Mouse (Mus musculus) mouse embryonic stem cell (cell line): ENCODE results near the gene Stx1a.
"Not testable (repeated sequence)": the region's sequence is repeated elsewhere in the genome, so short reads cannot be mapped to it uniquely, and the experiment has no call there.

Experiments
- in situ Hi-C, 2 experiments: fragments of 300-500 bp; cut with MboI; formaldehyde crosslinking; loops; 1 replicate in 1 of 2; 3 replicates in 1 of 2; pipeline ENCODE4 v1.14.3; 2019 to 2020; ENCODE audit warnings: low sequenced_read_pairs in 2 of 2, low pct_unique_long_range_greater_than_20kb in 1 of 2, mixed read lengths in 1 of 2; ENCODE audit not compliant: unreplicated experiment in 1 of 2

Gene Stx1a

DNA sequence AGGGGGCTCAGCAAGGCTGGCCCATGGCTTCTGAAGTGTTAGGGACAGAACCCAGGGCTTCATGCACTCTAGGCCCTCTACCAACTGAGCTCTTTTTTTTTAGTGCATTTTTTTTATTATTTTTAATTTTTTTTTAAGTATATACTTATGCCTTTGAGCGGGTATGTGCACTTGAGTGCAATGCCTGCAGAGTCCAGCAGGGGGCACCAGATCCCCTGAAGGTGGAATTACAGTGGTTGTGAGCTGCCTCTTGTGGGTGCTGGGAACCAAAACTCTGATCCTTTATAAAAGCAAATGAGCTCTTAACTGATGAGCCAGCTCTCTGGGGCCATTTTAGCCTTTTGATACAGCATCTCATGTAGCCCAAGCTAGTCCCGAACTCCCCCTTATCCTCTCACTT lies 11.3 kb downstream of the Stx1a start:
- in situ Hi-C loops, result no loop called here

DNA sequence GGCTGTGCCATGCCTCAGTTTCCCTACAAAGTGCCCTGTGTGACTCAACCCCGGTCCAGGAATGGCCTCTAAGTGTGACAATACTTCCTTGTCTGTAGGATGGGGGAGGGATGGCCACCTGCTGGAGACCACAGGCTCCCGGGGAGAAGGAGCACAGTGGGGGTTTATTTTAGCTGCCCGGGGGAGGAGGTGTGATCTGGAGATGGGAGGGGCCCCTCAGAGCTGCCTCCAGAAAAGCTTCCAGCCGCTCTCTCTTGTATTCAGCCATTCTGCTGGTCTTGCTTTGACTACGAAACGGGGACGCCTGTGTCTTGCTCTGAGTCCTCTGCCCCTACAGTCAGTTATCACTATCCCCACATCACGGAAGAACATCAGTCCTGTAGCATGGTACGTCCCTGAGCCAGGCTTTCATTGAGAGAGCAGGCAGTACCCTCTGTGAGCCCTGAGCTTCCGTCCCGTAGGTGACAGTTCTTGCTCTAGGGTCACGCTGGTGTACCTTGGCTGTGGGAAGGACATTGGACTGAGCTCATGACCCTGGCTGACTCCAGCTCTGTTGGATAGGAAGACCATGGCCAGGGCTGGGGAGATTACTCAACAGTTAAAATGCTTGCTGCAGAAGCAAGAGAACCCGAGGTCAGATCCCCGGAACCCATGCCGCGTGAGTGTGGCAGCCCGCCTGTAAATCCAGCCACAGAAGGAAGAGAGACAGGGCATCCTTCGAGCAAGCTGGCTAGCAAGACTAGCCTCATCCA lies 12.5 kb downstream of the Stx1a start:
- in situ Hi-C loops, result no loop called here

DNA sequence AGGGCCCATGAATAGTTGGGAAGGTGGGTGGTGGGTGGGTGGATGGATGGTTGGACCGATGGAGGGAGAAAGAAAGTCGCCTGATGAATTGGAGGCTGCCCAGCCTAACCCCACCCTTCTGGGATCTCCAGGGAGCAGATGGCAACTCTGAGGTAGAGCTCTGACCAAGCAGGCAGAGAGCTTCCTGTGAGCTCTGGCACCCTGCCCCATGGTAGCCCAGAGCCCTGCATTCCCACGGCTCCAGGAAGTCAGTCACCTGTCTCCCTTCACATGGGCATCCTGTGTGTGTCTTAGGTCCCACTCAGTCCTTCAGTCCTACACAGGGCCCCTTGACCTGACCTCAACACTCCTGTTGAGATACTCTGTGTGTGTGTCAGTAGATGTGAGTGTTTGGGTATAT lies 14.7 kb downstream of the Stx1a start:
- in situ Hi-C loops, result no loop called here

DNA sequence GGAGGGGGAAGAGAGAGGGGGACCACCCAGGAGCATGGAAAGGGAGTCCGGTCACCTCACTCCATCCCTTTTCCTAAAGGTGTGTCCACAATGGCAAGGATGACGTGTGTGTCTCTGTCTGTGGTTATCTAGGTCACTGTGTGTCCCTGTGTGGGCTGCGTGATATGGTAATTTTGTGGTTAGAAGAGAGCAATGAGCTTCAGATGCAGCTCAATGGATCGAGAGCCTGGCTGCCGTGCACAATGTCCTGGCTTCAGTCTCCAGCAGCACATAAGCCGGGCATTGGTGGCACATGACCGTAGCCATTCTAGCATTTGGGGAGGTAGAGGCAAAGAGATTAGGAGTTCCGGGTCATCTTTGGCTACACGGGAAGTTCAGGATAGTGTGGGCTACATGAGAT lies 16.3 kb downstream of the Stx1a start:
- in situ Hi-C loops, result no loop called here

DNA sequence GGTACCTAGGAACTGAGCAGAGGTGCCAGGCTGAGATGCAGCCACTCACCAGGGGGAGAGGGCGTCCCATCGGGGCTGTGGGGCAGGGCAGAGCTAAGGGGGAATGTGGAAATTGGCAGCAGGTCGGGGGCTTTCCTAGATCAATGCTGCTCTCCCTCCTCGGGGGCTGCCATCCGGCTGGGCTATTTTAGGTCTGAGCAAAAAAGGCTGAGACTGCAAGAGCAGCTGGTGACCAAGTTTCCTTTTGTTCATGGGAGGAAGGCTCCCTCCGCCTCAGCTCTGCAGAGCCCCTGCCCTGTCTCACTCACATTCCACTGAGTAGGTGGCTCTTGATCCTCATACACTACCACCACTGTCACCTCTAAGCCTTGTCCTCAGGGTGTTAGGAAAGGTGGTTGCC lies 16.8 kb downstream of the Stx1a start:
- in situ Hi-C loops, result no loop called here

DNA sequence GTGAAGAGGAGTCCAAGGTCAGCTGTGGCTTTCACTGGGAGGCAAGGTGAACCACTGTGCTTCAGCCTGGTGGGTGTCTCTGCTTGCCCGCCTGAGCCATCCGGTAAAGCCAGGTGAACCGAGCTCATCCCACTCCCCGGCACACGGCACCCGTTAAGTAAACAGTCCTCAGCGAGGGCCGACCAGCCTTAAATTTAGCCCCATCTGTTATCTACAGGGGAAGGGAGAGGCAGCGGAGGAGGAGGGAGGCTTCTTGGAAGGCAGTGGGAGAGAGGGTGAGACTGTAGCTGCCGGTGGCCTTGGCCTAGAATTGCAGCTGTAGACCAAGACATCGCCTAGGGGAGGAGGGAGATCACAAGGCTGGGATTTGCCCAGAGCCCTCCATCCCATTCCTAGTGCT lies 17.5 kb downstream of the Stx1a start:
- in situ Hi-C loops, result no loop called here

DNA sequence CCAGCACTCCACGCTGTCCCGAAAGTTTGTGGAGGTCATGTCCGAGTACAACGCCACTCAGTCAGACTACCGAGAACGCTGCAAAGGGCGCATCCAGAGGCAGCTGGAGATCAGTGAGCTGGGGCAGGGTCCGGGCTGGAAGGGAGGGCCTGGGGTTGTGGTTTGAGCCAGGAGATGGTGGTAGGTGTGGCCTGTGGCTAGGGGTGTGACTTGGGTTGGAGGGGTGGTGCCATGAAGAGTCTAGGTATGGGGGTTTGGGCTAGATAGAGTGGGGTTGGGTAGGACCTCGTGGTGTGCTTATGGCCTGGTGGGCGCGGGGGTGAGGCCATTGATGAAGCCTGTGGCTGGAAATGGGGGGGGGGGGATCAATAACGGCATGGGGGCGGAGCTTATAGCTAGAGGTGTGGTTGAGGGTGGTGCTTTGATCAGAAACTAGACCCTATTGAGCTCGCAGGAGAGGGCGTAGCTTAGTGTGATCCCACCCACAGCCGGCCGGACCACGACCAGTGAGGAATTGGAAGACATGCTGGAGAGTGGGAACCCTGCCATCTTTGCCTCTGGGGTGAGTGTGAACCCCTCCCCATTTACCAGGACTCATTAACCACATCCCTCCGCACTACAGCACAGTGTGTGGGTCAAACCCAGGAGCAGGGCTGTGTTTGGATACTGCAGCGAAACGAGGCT lies 19.0 kb downstream of the Stx1a start:
- in situ Hi-C loops, result no loop called here

DNA sequence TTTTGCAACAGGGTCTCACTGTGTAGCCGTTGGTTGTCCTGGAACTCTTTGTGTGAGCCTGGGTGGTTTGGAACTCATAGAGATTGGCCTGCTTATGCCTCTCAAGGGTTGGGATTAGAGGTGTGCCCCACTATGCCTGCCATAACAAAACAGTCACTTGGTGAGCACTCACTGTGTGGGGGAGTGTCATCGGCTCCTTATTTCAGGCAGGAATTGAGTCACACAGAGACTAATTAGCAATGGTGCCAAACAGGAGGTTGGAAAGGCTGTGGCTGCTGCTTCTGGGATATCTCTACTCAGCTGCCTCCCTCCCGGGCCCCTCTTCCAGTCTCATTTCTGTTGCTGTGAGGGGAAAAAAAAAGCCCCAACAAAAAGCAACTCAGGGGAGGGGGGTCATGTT lies 21.3 kb downstream of the Stx1a start:
- in situ Hi-C loops, result no loop called here

DNA sequence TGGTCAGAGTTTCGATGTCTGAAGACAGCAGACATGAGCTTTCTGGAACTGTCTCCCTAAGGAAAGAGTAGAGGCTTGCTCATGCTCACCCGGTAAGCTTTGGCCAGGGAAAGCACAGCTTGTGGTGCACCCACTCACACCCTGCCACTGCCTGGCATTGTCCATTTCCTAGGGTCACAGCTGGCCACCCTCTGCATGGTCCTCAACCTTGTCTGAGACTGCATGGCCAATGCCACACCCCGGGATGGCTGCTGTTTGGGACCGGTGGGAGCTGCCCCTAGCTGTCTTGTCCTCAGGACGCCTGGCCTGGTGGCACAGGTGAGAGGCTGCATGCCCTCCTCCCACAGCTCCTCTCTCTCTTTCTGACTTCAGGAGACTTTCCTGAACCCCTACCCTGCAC lies 25.3 kb downstream of the Stx1a start:
- in situ Hi-C loops, result no loop called here

DNA sequence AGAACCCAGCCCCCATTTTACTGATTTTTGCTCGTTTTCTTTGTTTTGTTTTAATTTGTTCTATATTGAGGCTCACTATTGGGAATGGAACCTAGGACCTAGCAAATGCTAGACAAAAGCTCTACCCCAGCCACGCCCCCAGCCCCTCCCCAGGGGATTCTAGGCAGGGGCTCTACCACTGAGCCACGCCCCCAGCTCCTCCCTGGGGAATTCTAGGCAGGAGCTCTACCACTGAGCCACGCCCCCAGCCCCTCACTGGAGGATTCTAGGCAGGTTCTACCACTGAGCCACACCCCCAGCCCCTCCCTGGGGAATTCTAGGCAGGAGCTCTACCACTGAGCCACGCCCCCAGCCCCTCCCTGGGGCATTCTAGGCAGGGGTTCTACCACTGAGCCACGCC lies 26.0 kb downstream of the Stx1a start:
- in situ Hi-C loops, result not testable (repeated sequence)

DNA sequence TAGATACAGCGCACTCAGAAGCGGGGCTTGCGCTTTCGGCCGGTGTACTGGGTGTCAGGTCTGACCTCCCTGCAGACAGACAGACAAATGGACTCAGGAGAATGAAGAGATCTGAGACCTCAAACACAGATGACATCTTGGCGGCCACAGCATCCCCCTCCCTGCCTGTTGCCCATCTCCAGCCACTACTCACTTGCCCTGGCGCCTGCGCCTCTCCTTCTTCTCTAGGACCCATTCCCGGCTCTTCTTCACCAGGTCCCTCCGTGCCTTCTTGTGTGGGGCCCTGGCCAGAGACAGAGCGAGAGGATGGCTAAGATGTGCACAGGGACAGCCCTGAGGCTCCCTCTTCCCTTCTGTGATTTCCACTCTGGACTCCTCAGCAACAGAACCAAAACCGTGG lies 30.1 kb downstream of the Stx1a start:
- in situ Hi-C loops, result no loop called here

DNA sequence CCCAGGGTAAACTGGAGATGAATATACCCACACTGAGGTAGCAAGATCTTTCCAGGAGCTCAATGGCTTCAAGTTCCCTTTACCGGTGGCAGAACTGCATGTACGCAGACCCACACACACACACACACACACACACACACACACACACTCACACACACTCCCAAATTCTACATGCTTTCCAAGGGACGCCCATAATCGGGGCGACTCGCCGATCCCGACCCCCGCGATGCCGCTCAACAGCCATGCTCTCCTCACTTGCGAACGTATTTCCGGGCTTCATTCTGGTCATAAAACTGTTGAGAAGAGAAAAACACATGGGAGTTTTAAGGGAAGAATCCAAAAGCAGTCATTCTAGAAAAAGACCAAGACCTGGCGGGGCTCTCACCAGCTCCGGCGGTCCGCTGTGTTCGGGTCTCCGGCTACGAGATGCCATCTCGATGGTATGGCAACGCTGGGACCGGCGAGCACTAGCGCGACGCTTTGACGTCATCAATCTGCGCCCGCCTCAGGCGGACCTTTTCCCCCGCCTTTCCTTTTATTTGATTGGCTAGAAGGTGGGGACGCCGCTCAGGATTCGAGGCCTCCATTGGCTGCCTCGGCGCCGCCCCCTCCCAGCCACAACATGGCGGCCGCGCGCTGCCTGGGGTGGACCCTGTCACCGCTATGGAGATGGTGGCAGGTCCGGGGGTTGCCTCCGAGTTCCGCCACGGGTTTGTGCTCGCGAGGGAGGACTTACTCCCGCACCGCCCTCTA lies 40.5 kb downstream of the Stx1a start, which contains the start of gene Dnajc30:
Gene Dnajc30 (plus strand): TSS at position 574 of the 753 bp plus-strand sequence.
- in situ Hi-C loops, result no loop called here

DNA sequence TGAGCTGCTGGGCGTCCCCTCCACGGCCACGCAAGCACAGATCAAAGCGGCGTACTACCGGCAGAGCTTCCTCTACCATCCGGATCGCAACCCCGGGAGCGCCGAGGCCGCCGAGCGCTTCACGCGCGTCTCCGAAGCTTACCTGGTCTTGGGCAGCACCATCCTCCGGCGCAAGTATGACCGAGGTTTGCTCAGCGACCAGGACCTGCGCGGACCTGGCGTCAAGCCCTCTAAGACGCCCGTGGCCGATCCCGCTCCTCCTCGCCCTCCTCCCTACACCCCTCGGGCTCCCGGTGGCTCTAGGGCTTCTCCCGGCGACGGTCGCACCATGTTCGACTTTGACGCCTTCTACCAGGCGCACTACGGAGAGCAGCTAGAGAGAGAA lies 41.1 kb downstream of the Stx1a start:
- in situ Hi-C loops, result no loop called here

DNA sequence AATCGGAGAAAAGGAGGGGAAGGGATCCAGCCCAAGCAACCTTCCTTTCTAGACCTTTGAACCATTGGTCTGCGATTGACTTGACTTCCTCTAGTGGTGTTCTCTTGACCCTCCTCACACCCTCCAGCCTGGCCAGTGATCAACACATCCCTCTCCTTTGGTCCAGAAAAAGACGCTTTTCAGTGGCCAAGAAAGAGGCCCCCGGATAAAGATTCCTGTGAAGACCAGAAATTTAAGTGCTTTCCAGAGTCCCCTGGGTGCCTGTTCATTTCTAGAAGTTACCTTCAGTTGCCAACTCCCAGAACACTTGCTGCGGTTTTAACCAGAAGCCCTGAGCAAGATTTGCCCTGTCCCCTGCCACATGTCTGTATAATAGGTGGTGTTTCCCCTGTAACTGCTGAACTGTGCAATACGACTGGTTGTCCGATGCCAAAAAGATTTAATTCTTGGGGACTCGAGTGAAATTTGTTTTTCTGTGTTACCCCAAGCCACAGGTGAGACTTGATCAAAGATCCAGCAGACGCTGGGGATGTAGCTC lies 41.7 kb downstream of the Stx1a start, which contains the start of gene Bud23:
Gene Bud23 (minus strand): TSS at position 51 of the 538 bp plus-strand sequence.
- in situ Hi-C loops, result not testable (repeated sequence)

DNA sequence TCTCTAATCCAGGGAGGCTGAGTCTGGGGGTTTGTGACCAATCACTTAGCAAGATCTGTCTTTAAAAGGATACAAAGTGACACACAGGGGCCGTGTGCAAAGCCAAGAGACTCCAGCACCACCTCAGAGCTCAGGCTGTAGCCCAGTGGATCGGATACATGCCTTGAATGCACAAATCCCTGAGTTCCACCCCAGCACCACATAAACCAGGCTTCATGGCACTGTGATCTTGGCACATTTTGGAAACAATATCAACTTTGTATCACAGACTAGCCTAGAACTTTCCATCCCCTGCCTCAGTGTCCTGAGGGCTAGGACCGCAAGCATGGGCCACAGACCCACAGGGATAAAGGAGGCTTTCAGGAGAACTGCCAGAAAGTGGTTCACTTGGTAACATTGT lies 42.7 kb downstream of the Stx1a start:
- in situ Hi-C loops, result no loop called here

DNA sequence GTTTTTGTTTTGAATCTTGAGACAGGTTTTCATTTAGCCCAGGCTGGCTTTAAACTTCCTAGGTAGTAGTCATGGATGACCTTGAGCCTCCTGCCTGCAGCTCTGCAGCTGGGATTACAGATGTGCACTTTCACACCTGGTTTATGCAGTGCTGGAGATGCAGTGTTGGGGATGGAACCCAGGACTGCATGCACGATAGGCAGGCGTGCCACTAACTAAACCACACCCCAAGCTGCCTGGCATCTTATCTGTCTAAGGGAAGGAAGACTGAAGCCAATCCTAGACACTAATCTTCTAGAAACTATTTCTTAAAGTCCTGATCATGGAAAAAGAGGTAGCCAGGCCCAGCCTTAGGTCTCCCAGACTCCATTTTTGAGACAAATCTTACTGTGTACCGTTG lies 47.2 kb downstream of the Stx1a start:
- in situ Hi-C loops, result no loop called here

DNA sequence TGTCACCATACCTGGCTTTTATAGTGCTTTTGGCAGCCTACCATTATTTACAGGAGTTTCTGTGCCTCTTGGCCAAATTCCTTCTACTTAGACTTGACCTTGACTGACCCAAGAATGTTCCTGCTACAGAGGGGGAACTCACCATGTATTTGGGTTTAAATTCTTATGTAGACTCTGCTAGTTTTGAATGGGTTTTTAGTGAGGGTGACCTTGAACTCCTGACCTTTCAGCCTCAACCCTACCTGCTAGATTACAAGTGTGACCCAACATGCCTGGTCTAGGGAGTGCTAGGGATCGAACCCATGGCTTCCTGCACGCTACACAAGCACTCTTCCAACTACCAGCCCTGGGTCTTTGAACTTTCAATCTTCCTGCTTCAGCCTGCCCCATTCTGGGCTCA lies 48.8 kb downstream of the Stx1a start:
- in situ Hi-C loops, result no loop called here

DNA sequence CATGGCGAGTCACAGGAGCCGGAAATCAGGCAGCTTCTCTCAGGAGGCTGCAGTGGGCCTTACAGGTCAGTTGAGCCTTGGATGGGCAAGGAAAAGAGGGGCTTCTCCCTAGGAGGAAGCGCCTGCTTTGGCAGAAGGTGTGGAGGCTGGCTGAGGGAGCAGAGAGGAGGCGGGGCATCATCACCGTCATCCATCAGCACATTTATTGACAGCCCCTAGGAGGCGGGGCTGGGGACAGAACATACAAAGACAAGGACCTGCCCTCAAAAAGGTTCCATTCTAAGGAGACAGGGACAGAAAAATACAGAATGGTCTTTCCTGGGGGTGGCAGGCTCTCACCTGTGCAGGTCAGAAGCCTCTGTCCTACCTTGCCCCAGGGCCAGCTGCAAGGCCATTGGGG lies 49.4 kb downstream of the Stx1a start:
- in situ Hi-C loops, result no loop called here
